Mouse (Mus musculus) cerebral cortex, adult 2 months (tissue): ENCODE data around the gene Krt20.

Experiments used
- WGBS: fragments of 180-500 bp; shearing (Covaris S2); methylation state at CpG from one replicate; pipeline ENCODE4 v1.1.7; 2018; 5-methylcytosine and 5-hydroxymethylcytosine counted together

Gene Krt20

GRCm38 (mm10) chr11:99413247-99413646, 24.7 kb downstream of the Krt20 start:
- 22% methylated on average over 6 of the region's 6 CpGs for WGBS

- WGBS = 73% methylated on average over 10 of the region's 10 CpGs
Measured at GRCm38 (mm10) chr11:99406186-99406585, 31.8 kb downstream of the Krt20 start.

GRCm38 (mm10) chr11:99399956-99400549, 37.9 kb downstream of the Krt20 start:
- 84% methylated on average over 13 of the region's 13 CpGs for whole genome bisulfite sequencing

GRCm38 (mm10) chr11:99398832-99399231, 39.1 kb downstream of the Krt20 start:
- WGBS = 46% methylated on average over 8 of the region's 8 CpGs

- 79% methylated on average over 3 of the region's 3 CpGs for WGBS
Measured at GRCm38 (mm10) chr11:99398084-99398483, 39.9 kb downstream of the Krt20 start.

GRCm38 (mm10) chr11:99396661-99397060, 41.3 kb downstream of the Krt20 start:
- 64% methylated on average over 2 of the region's 2 CpGs for WGBS

GRCm38 (mm10) chr11:99396034-99396433, 41.9 kb downstream of the Krt20 start:
- 48% methylated on average over 3 of the region's 3 CpGs for WGBS

- WGBS = 46% methylated on average over 10 of the region's 10 CpGs
Measured at GRCm38 (mm10) chr11:99392492-99392891, 45.5 kb downstream of the Krt20 start.

GRCm38 (mm10) chr11:99391375-99391774, 46.6 kb downstream of the Krt20 start:
- WGBS = 60% methylated on average over 6 of the region's 6 CpGs

- 53% methylated on average over 7 of the region's 7 CpGs for WGBS
Measured at GRCm38 (mm10) chr11:99390866-99391265, 47.1 kb downstream of the Krt20 start.

- WGBS = 80% methylated on average over 4 of the region's 4 CpGs
Measured at GRCm38 (mm10) chr11:99389264-99389663, 48.7 kb downstream of the Krt20 start, which contains the start of gene Krt10. Gene Krt10 (minus strand): TSS chr11:99389364.

- WGBS = 92% methylated on average over 18 of the region's 18 CpGs
Measured at GRCm38 (mm10) chr11:99388661-99389060, 49.3 kb downstream of the Krt20 start.

GRCm38 (mm10) chr11:99385813-99386721, 51.9 kb downstream of the Krt20 start:
- WGBS = 1% methylated on average over 71 of the region's 71 CpGs

- WGBS = 7% methylated on average over 5 of the region's 5 CpGs
Measured at GRCm38 (mm10) chr11:99379568-99379967, 58.4 kb downstream of the Krt20 start.
